Mouse (Mus musculus): Measurements from ENCODE around the gene Ddx23. TPM values are rescaled to one million over a fixed set of nuclear protein-coding genes. Genes with fewer than 3 reads are reported as not detected.

The Ddx23 gene
- polyA plus RNA-seq, 1 experiment from 2014 or later = 24.9 TPM

- H3K36me3 ChIP-seq (ENCODE audit: control insufficient read depth, insufficient read depth, low read length) = peaks cover 47% of the 10 kb centered on the region
- H3K4me3 ChIP-seq (ENCODE audit: low read depth, low read length) = no peak overlapping the region
- no peak overlapping the region for H3K9ac ChIP-seq (replicated peaks; ENCODE audit: low read depth, low read length)
- 81% methylated on average over 12 of the region's 12 CpGs for WGBS
- no peaks in the 10 kb centered on the region for H3K27me3 ChIP-seq (ENCODE audit: control insufficient read depth, insufficient read depth, low read length)
- no peaks in the 10 kb centered on the region for H3K9me3 ChIP-seq (ENCODE audit: control insufficient read depth, low read length)
- H3K4me1 ChIP-seq (ENCODE audit: control insufficient read depth, insufficient read depth, low read length) = peaks cover 5% of the 10 kb centered on the region
- no peak for ATAC-seq (ENCODE audit: low read depth)
- no peak overlapping the region for H3K4me2 ChIP-seq (ENCODE audit: low read depth, low read length)
- no peak overlapping the region for H3K27ac ChIP-seq (ENCODE audit: low read depth, low read length)
Measured at GRCm38 (mm10) chr15:98600036-98600709, 62.5 kb downstream of the Ddx23 start.

DNA sequence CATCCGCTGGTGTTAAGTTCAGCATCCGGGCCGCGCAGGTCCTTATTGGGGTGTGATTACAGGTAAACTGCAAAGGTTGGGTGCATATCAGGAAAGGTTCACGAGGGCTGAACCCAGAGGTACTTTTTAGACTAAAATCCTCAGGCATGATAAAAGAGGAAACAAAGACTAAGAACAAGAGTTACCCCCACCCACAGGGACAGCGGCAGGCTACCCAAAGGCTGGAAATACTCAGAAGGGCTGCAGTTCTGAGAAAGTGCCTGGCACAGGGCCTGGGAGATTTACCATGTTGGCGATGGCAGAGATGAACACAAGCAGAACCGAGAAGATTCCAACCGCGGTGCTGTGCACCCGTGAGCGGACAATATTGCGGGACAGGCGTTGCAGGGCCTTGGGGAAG, 66.1 kb downstream of the Ddx23 start:
- no peak overlapping the region for H3K4me2 ChIP-seq (ENCODE audit: low read depth, low read length)
- H3K9me3 ChIP-seq (ENCODE audit: control insufficient read depth, low read length) = no peaks in the 10 kb centered on the region
- H3K27ac ChIP-seq (ENCODE audit: low read depth, low read length) = no peak overlapping the region
- H3K27me3 ChIP-seq (ENCODE audit: control insufficient read depth, insufficient read depth, low read length) = no peaks in the 10 kb centered on the region
- 95% methylated on average over 14 of the region's 14 CpGs for WGBS
- no peak overlapping the region for H3K4me3 ChIP-seq (ENCODE audit: low read depth, low read length)
- H3K36me3 ChIP-seq (ENCODE audit: control insufficient read depth, insufficient read depth, low read length) = peaks cover 60% of the 10 kb centered on the region
- no peaks in the 10 kb centered on the region for H3K4me1 ChIP-seq (ENCODE audit: control insufficient read depth, insufficient read depth, low read length)
- no peak for ATAC-seq (ENCODE audit: low read depth)
- H3K9ac ChIP-seq (replicated peaks; ENCODE audit: low read depth, low read length) = no peak overlapping the region

Other genes with a start within 250 kb of the Ddx23 start
- not detected in 2 replicates for gene Olfr282, start 231.7 kb downstream of the Ddx23 start, polyA plus RNA-seq (2014; fragmentation: Nextera tagmentation; extraction: Ambion mirVana)
- gene Olfr281, start 210.3 kb downstream of the Ddx23 start, polyA plus RNA-seq (2014; fragmentation: Nextera tagmentation; extraction: Ambion mirVana) = not detected in 2 replicates
- not detected in 2 replicates for gene OR5BS1P, start 193.0 kb downstream of the Ddx23 start, polyA plus RNA-seq (2014; fragmentation: Nextera tagmentation; extraction: Ambion mirVana)
- not detected in 2 replicates for gene Lalba, start 180.2 kb downstream of the Ddx23 start, polyA plus RNA-seq (2014; fragmentation: Nextera tagmentation; extraction: Ambion mirVana)
- not detected in 2 replicates for gene Olfr279, start 170.5 kb downstream of the Ddx23 start, polyA plus RNA-seq (2014; fragmentation: Nextera tagmentation; extraction: Ambion mirVana)
- gene Kansl2, start 128.6 kb downstream of the Ddx23 start, polyA plus RNA-seq (2014; fragmentation: Nextera tagmentation; extraction: Ambion mirVana) = 99.6 and 105 TPM in 2 replicates
- gene Ccnt1, start 92.0 kb downstream of the Ddx23 start, polyA plus RNA-seq (2014; fragmentation: Nextera tagmentation; extraction: Ambion mirVana) = 70.7 and 72.0 TPM in 2 replicates
- gene 4930415O20Rik, start 91.9 kb downstream of the Ddx23 start, polyA plus RNA-seq (2014; fragmentation: Nextera tagmentation; extraction: Ambion mirVana) = 0.40 TPM in 1 of 2 replicates, not detected in the other
- gene Adcy6, start 52.8 kb downstream of the Ddx23 start, polyA plus RNA-seq (2014; fragmentation: Nextera tagmentation; extraction: Ambion mirVana) = 10.2 and 11.6 TPM in 2 replicates
- 84.9 and 101 TPM in 2 replicates for gene Cacnb3, start 32.1 kb downstream of the Ddx23 start, polyA plus RNA-seq (2014; fragmentation: Nextera tagmentation; extraction: Ambion mirVana)
- gene Rnd1, start 14.6 kb upstream of the Ddx23 start, polyA plus RNA-seq (2014; fragmentation: Nextera tagmentation; extraction: Ambion mirVana) = 4.7 and 7.3 TPM in 2 replicates
- gene Ccdc65, start 45.3 kb upstream of the Ddx23 start, polyA plus RNA-seq (2014; fragmentation: Nextera tagmentation; extraction: Ambion mirVana) = 5.2 and 6.0 TPM in 2 replicates
- gene Fkbp11, start 65.3 kb upstream of the Ddx23 start, polyA plus RNA-seq (2014; fragmentation: Nextera tagmentation; extraction: Ambion mirVana) = 3.6 and 7.1 TPM in 2 replicates
- gene Arf3, start 100.3 kb upstream of the Ddx23 start, polyA plus RNA-seq (2014; fragmentation: Nextera tagmentation; extraction: Ambion mirVana) = 66.3 and 77.2 TPM in 2 replicates
- 0.19 TPM in 1 of 2 replicates, not detected in the other for gene Wnt10b, start 115.3 kb upstream of the Ddx23 start, polyA plus RNA-seq (2014; fragmentation: Nextera tagmentation; extraction: Ambion mirVana)
- 1.9 and 3.9 TPM in 2 replicates for gene Wnt1, start 127.0 kb upstream of the Ddx23 start, polyA plus RNA-seq (2014; fragmentation: Nextera tagmentation; extraction: Ambion mirVana)
- 0.44 and 0.54 TPM in 2 replicates for gene Ddn, start 146.6 kb upstream of the Ddx23 start, polyA plus RNA-seq (2014; fragmentation: Nextera tagmentation; extraction: Ambion mirVana)
- gene Prkag1, start 168.6 kb upstream of the Ddx23 start, polyA plus RNA-seq (2014; fragmentation: Nextera tagmentation; extraction: Ambion mirVana) = 57.7 and 61.6 TPM in 2 replicates
- 14.4 and 16.8 TPM in 2 replicates for gene Kmt2d, start 208.3 kb upstream of the Ddx23 start, polyA plus RNA-seq (2014; fragmentation: Nextera tagmentation; extraction: Ambion mirVana)
- gene Rhebl1, start 231.6 kb upstream of the Ddx23 start, polyA plus RNA-seq (2014; fragmentation: Nextera tagmentation; extraction: Ambion mirVana) = 19.9 and 21.3 TPM in 2 replicates
- 0.32 and 2.0 TPM in 2 replicates for gene Dhh, start 235.6 kb upstream of the Ddx23 start, polyA plus RNA-seq (2014; fragmentation: Nextera tagmentation; extraction: Ambion mirVana)

Measured in neural tube, embryonic 14.5 days (tissue).